Mouse (Mus musculus) ES-E14 (cell line): ENCODE results near the gene Rtn1. TPM values are rescaled to one million over a fixed set of nuclear protein-coding genes. Genes with fewer than 3 reads are reported as not detected.

Experiments used
- DNase-seq: peaks from one replicate; pipeline ENCODE4 v3.0.0-alpha.2; 2013; ENCODE audit warnings: low read depth, low spot score
- H3K27ac ChIP-seq: 2 replicates; pipeline ENCODE4 v1.5.1; 2012; ENCODE audit warnings: low read depth, mild to moderate bottlenecking, low read length, moderate library complexity, mixed read lengths; ENCODE audit not compliant: poor library complexity, insufficient read depth, severe bottlenecking
- H3K36me3 ChIP-seq: 2 replicates; pipeline ENCODE4 v1.6.1; 2012; ENCODE audit warnings: mild to moderate bottlenecking, low read length, moderate library complexity, mixed read lengths; ENCODE audit not compliant: control insufficient read depth, poor library complexity, insufficient read depth, severe bottlenecking
- H3K4me1 ChIP-seq, 2 experiments: fragments of 150-350 bp in 1 of 2; sonication (generic) in 1 of 2; 2 replicates each; pipeline ENCODE4 v1.6.1; 2012; ENCODE audit warnings: low read length in 2 of 2, mild to moderate bottlenecking in 1 of 2, mixed read lengths in 1 of 2; ENCODE audit not compliant: control insufficient read depth in 2 of 2, insufficient read depth in 2 of 2, poor library complexity in 1 of 2
- H3K4me3 ChIP-seq, 2 experiments: fragments of 150-350 bp in 1 of 2; sonication (generic) in 1 of 2; 2 replicates each; pipeline ENCODE4 v1.5.1; 2012; ENCODE audit warnings: low read length in 2 of 2, low read depth in 1 of 2, mild to moderate bottlenecking in 1 of 2, mixed read lengths in 1 of 2; ENCODE audit not compliant: insufficient read depth in 1 of 2, poor library complexity in 1 of 2, severe bottlenecking in 1 of 2
- H3K9ac ChIP-seq: 2 replicates; pipeline ENCODE4 v1.6.1; 2012; ENCODE audit warnings: low read depth, mild to moderate bottlenecking, low read length, mixed read lengths; ENCODE audit not compliant: poor library complexity, insufficient read depth, severe bottlenecking
- H3K9me3 ChIP-seq: fragments of 150-350 bp; sonication (generic); 2 replicates; pipeline ENCODE4 v1.6.1; 2012; ENCODE audit warnings: low read depth, mild to moderate bottlenecking, low read length; ENCODE audit not compliant: control insufficient read depth, insufficient read depth
- CHD2 ChIP-seq: IDR thresholded peaks from 2 replicates; pipeline ENCODE4 v1.6.1; 2014; ENCODE audit warnings: mild to moderate bottlenecking, low read depth, low read length, inconsistent platforms
- HCFC1 ChIP-seq: IDR thresholded peaks from 2 replicates; pipeline ENCODE4 v1.6.1; 2012; ENCODE audit warnings: low read length, inconsistent platforms, borderline replicate concordance; ENCODE audit not compliant: insufficient read depth
- MAFK ChIP-seq: IDR thresholded peaks from 2 replicates; pipeline ENCODE4 v1.6.1; 2014; ENCODE audit warnings: mild to moderate bottlenecking, low read depth, low read length, inconsistent platforms; ENCODE audit not compliant: insufficient read depth
- ZC3H11A ChIP-seq: IDR thresholded peaks from 2 replicates; pipeline ENCODE4 v1.6.1; 2012; ENCODE audit warnings: low read depth, mild to moderate bottlenecking, inconsistent platforms, low read length, borderline replicate concordance
- ZNF384 ChIP-seq: IDR thresholded peaks from 2 replicates; pipeline ENCODE4 v1.6.1; 2012; ENCODE audit warnings: low read depth, low read length, inconsistent platforms
- in situ Hi-C, 2 experiments: fragments of 600-800 bp; cut with MboI; formaldehyde crosslinking; loops; one replicate each; pipeline ENCODE4 v1.15.1; 2025; ENCODE audit warnings: low sequenced_read_pairs in 2 of 2, inconsistent platforms in 1 of 2; ENCODE audit not compliant: unreplicated experiment in 2 of 2
- total RNA-seq: library from RNA; depleted of rRNA; stranded (reverse); fragments of 300-350 nt; gene quantifications from 2 replicates; pipeline ENCODE4 v1.2.3, GENCODE M21; 2012

Gene Rtn1
- total RNA-seq, 1 experiment, result 8.7 TPM

- no peak for DNase-seq
- TF ChIP-seq HCFC1 (no peak), CHD2 (no peak), MAFK (no peak), ZC3H11A (no peak), ZNF384 (no peak)
- Histone ChIP-seq H3K27ac (no peak overlapping the region), H3K9me3 (no peaks in the 10 kb centered on the region), H3K36me3 (no peaks in the 10 kb centered on the region), H3K4me3 (no peak overlapping the region), H3K9ac (no peak overlapping the region), H3K4me1 (peaks cover 0 to 4% of the 10 kb centered on the region in 2 experiments; a peak in 1 of 4 replicates)
- in situ Hi-C loops, result no loop called here
Observed at GRCm38 (mm10) chr12:72365231-72366103, 43.4 kb downstream of the Rtn1 start.

GRCm38 (mm10) chr12:72364543-72364942 lies 44.3 kb downstream of the Rtn1 start:
- TF ChIP-seq HCFC1 (no peak), ZC3H11A (no peak), CHD2 (no peak), MAFK (no peak), ZNF384 (no peak)
- Histone ChIP-seq H3K9ac (no peak overlapping the region), H3K4me3 (no peak overlapping the region), H3K36me3 (no peaks in the 10 kb centered on the region), H3K9me3 (no peaks in the 10 kb centered on the region), H3K27ac (no peak overlapping the region), H3K4me1 (peaks cover 0 to 4% of the 10 kb centered on the region in 2 experiments; a peak in 1 of 4 replicates)
- in situ Hi-C loops, result no loop called here
- no peak for DNase-seq

GRCm38 (mm10) chr12:72361701-72362354 lies 47.0 kb downstream of the Rtn1 start:
- no peak for DNase-seq
- H3K36me3 ChIP-seq, result no peaks in the 10 kb centered on the region
- no peak overlapping the region for H3K4me3 ChIP-seq
- no peak overlapping the region for H3K9ac ChIP-seq
- H3K4me1 ChIP-seq, result peaks cover 0 to 4% of the 10 kb centered on the region in 2 experiments; a peak in 1 of 4 replicates
- no peak overlapping the region for H3K27ac ChIP-seq
- in situ Hi-C loops, result no loop called here
- no peaks in the 10 kb centered on the region for H3K9me3 ChIP-seq
- TF ChIP-seq ZC3H11A (no peak), HCFC1 (no peak), CHD2 (no peak), MAFK (no peak), ZNF384 (no peak)

GRCm38 (mm10) chr12:72360926-72361615 lies 47.8 kb downstream of the Rtn1 start:
- peaks cover 0 to 4% of the 10 kb centered on the region in 2 experiments; a peak in 1 of 4 replicates for H3K4me1 ChIP-seq
- H3K9me3 ChIP-seq, result no peaks in the 10 kb centered on the region
- DNase-seq, result no peak
- no peak for TF ChIP-seq HCFC1
- no peak for TF ChIP-seq ZNF384
- no peak for TF ChIP-seq ZC3H11A
- TF ChIP-seq CHD2, result no peak
- TF ChIP-seq MAFK, result no peak
- H3K4me3 ChIP-seq, result no peak overlapping the region
- no peak overlapping the region for H3K27ac ChIP-seq
- no peak overlapping the region for H3K9ac ChIP-seq
- in situ Hi-C loops, result no loop called here
- no peaks in the 10 kb centered on the region for H3K36me3 ChIP-seq
